8 mouse cellular contexts compared by ENCODE assay signal in genomic region chr17:34118113-34118872, GRCm38 (mm10). TPM values are rescaled to one million over a fixed set of nuclear protein-coding genes. Genes with fewer than 3 reads are reported as not detected.
A peak's percentile ranks its signal among the peaks of the same experiment; 100 is the strongest.
DNase-seq lines count a peak whose midpoint lies in the region; ATAC-seq and TF ChIP-seq lines count a peak whose summit lies in the region.

No protein-coding gene starts in this region.

- peak overlapping the region; percentile 96 for H3K9ac ChIP-seq in ES-Bruce4 (ENCODE audit: low read depth, poor library complexity, severe bottlenecking)
- H3K9ac ChIP-seq in heart, adult 2 months (ENCODE audit: low read depth, low read length), result peak overlapping the region; percentile 96
- H3K9ac ChIP-seq in kidney, embryonic 14.5 days (ENCODE audit: low read depth, low read length), result peak overlapping the region; percentile 92

- no peak for TF ChIP-seq EP300 in ES-Bruce4 (IDR thresholded peaks at IDR 0.05; ENCODE audit: insufficient read depth, low read depth, low read length)
- TF ChIP-seq EP300 in heart, adult 2 months (IDR thresholded peaks at IDR 0.05; ENCODE audit: insufficient read depth, low read depth, low read length), result no peak

- H3K27ac ChIP-seq in ES-Bruce4 (ENCODE audit: insufficient read depth, low read length), result peak overlapping the region; percentile 46; the same call in 1 of the 2 replicates
- H3K27ac ChIP-seq in heart, adult 2 months, result peak overlapping the region; percentile 80
- peak overlapping the region; percentile 100; the same call in 1 of the 2 replicates for H3K27ac ChIP-seq in kidney, embryonic 14.5 days (ENCODE audit: low read depth, low read length)

- TF ChIP-seq POLR2A in ES-Bruce4 (IDR thresholded peaks at IDR 0.05; ENCODE audit: insufficient read depth, low read length), result no peak
- TF ChIP-seq POLR2A in heart, adult 2 months (IDR thresholded peaks at IDR 0.05; ENCODE audit: insufficient read depth, low read depth, low read length), result 0 out of 2 replicates have a peak, but pooled peaks have one; percentile 16

- TF ChIP-seq CTCF in ES-Bruce4 (IDR thresholded peaks at IDR 0.05; ENCODE audit: low read depth, low read length), result no peak
- TF ChIP-seq CTCF in heart, adult 2 months (IDR thresholded peaks at IDR 0.05), result no peak

- DNase-seq in 3T3-L1 (ENCODE audit: low read depth, low spot score), result peak; percentile 64
- DNase-seq in cerebellum, postnatal 10 days, result peak; percentile 86 to 90
- DNase-seq in heart, adult 2 months, result peak; percentile 60 to 69
- peak; percentile 40 for DNase-seq in lung, postnatal 14 days
- DNase-seq in spleen, postnatal 10 days (ENCODE audit: low spot score in 2 of 2), result peak; percentile 52 to 65
- no peak for DNase-seq in urinary bladder, postnatal 10 days (ENCODE audit: low spot score)

- H3K79me2 ChIP-seq in heart, adult 2 months (replicated peaks; ENCODE audit: control insufficient read depth, insufficient read depth, low read length), result peaks cover 2% of the 10 kb centered on the region

- peaks cover 59% of the 10 kb centered on the region for H3K36me3 ChIP-seq in ES-Bruce4 (ENCODE audit: control insufficient read depth, insufficient read depth, low read length, poor library complexity, severe bottlenecking)
- H3K36me3 ChIP-seq in heart, adult 2 months (ENCODE audit: control insufficient read depth, insufficient read depth, low read length), result peaks cover 24% of the 10 kb centered on the region
- peaks cover 57% of the 10 kb centered on the region for H3K36me3 ChIP-seq in kidney, embryonic 14.5 days (ENCODE audit: control insufficient read depth, insufficient read depth, low read length)

- H3K27me3 ChIP-seq in ES-Bruce4 (ENCODE audit: control insufficient read depth, insufficient read depth, low read length, poor library complexity, severe bottlenecking), result no peaks in the 10 kb centered on the region
- H3K27me3 ChIP-seq in heart, adult 2 months (ENCODE audit: control insufficient read depth, insufficient read depth, low read length), result no peaks in the 10 kb centered on the region
- H3K27me3 ChIP-seq in kidney, embryonic 14.5 days (ENCODE audit: control insufficient read depth, insufficient read depth, low read length), result no peaks in the 10 kb centered on the region

- WGBS in heart, adult 2 months, result under 1% methylated on average over 67 of the region's 67 CpGs
- under 1% methylated on average over 67 of the region's 67 CpGs for WGBS in kidney, embryonic 14.5 days

- no peaks in the 10 kb centered on the region for H3K4me1 ChIP-seq in ES-Bruce4 (ENCODE audit: control insufficient read depth, insufficient read depth, low read length)
- H3K4me1 ChIP-seq in heart, adult 2 months (ENCODE audit: control insufficient read depth, insufficient read depth, low read length), result 0 out of 2 replicates have a peak, but pooled peaks cover 2% of the 10 kb centered on the region
- H3K4me1 ChIP-seq in kidney, embryonic 14.5 days (ENCODE audit: control insufficient read depth, insufficient read depth, low read length), result peaks cover 21% of the 10 kb centered on the region; the same call in 1 of the 2 replicates

- H3K4me3 ChIP-seq in ES-Bruce4 (ENCODE audit: low read depth, low read length), result peak overlapping the region; percentile 96
- H3K4me3 ChIP-seq in heart, adult 2 months, result peak overlapping the region; percentile 72
- H3K4me3 ChIP-seq in kidney, embryonic 14.5 days (ENCODE audit: low read length), result peak overlapping the region; percentile 92

- ATAC-seq in kidney, embryonic 14.5 days (ENCODE audit: low FRiP score, low TSS enrichment), result no peak

- intact Hi-C loops in heart, adult 2 months (cut with DNase I), result loop anchor here (2.0 to 10.0 kb wide), 3 partner anchors 15 to 487 kb away; partner anchors contain the start of genes Agpat1, Rnf5, Rxrb and Slc39a7

- no peaks in the 10 kb centered on the region for H3K9me3 ChIP-seq in ES-Bruce4 (replicated peaks; ENCODE audit: control insufficient read depth, insufficient read depth, low read length, poor library complexity, severe bottlenecking)
- no peaks in the 10 kb centered on the region for H3K9me3 ChIP-seq in kidney, embryonic 14.5 days (ENCODE audit: control insufficient read depth, low read length)

- H3K4me2 ChIP-seq in kidney, embryonic 14.5 days (replicated peaks; ENCODE audit: low read depth, low read length), result peak overlapping the region; percentile 99

RNA-seq across cellular contexts. Expression of gene H2-DMa, which starts 1.0 kb away (rescaled TPM):
- 5.9 and 8.3 TPM in 2 replicates for polyA plus RNA-seq in ES-Bruce4 (2011; ENCODE audit: insufficient read depth, insufficient read length, low read depth, missing spikeins)
- total RNA-seq in heart, adult 2 months (2021), result 1 to 10 TPM; 4.0 to 7.5 TPM
- 12.2 and 21.3 TPM in 2 replicates for polyA plus RNA-seq in heart, adult 2 months (2012; rRNA removed)
- polyA plus RNA-seq in kidney, embryonic 14.5 days (2014; fragmentation: Nextera tagmentation; extraction: Ambion mirVana), result 16.1 and 19.3 TPM in 2 replicates

RNA-seq across cellular contexts. Expression of gene Brd2, which starts 4.1 kb away (rescaled TPM):
- 190 and 199 TPM in 2 replicates for polyA plus RNA-seq in ES-Bruce4 (2011; ENCODE audit: insufficient read depth, insufficient read length, low read depth, missing spikeins)
- total RNA-seq in heart, adult 2 months (2021), result 10 to 100 TPM; 67.6 to 71.1 TPM
- 78.9 and 118 TPM in 2 replicates for polyA plus RNA-seq in heart, adult 2 months (2012; rRNA removed)
- polyA plus RNA-seq in kidney, embryonic 14.5 days (2014; fragmentation: Nextera tagmentation; extraction: Ambion mirVana), result 153 and 178 TPM in 2 replicates

RNA-seq across cellular contexts. Expression of gene H2-DMb2, which starts 24.8 kb away (rescaled TPM):
- not detected in 2 replicates for polyA plus RNA-seq in ES-Bruce4 (2011; ENCODE audit: insufficient read depth, insufficient read length, low read depth, missing spikeins)
- 1 to 10 TPM; 2.1 to 2.3 TPM for total RNA-seq in heart, adult 2 months (2021)
- 2.3 and 7.6 TPM in 2 replicates for polyA plus RNA-seq in heart, adult 2 months (2012; rRNA removed)
- polyA plus RNA-seq in kidney, embryonic 14.5 days (2014; fragmentation: Nextera tagmentation; extraction: Ambion mirVana), result 18.5 and 21.9 TPM in 2 replicates

RNA-seq across cellular contexts. Expression of gene H2-Oa, which starts 26.2 kb away (rescaled TPM):
- polyA plus RNA-seq in ES-Bruce4 (2011; ENCODE audit: insufficient read depth, insufficient read length, low read depth, missing spikeins), result 1.4 TPM in 1 of 2 replicates, not detected in the other
- total RNA-seq in heart, adult 2 months (2021), result under 1 TPM; 0.20 to 0.29 TPM
- polyA plus RNA-seq in heart, adult 2 months (2012; rRNA removed), result 0.79 and 3.2 TPM in 2 replicates
- 0.51 and 0.76 TPM in 2 replicates for polyA plus RNA-seq in kidney, embryonic 14.5 days (2014; fragmentation: Nextera tagmentation; extraction: Ambion mirVana)

RNA-seq across cellular contexts. Expression of gene H2-DMb1, which starts 34.6 kb away (rescaled TPM):
- 0.65 and 1.1 TPM in 2 replicates for polyA plus RNA-seq in ES-Bruce4 (2011; ENCODE audit: insufficient read depth, insufficient read length, low read depth, missing spikeins)
- 1 to 10 TPM; 1.6 to 2.2 TPM for total RNA-seq in heart, adult 2 months (2021)
- polyA plus RNA-seq in heart, adult 2 months (2012; rRNA removed), result 8.9 and 19.1 TPM in 2 replicates
- 4.1 and 4.2 TPM in 2 replicates for polyA plus RNA-seq in kidney, embryonic 14.5 days (2014; fragmentation: Nextera tagmentation; extraction: Ambion mirVana)

Comparison
In these comparisons a context has a peak if more than half of its experiments do, and no peak if none do; other contexts are left out.
1. H3K27ac ChIP-seq: peak in every context shown above with its lines; median percentile 100 in kidney, embryonic 14.5 days; 80 in heart, adult 2 months; 46 in ES-Bruce4.